Mouse (Mus musculus): ENCODE results near the gene Poglut1.
"Not testable (repeated sequence)": the region's sequence is repeated elsewhere in the genome, so short reads cannot be mapped to it uniquely, and the experiment has no call there.

The Poglut1 gene

GRCm38 (mm10) chr16:38536544-38537146 is 13.4 kb downstream of the Poglut1 start:
- DNase-seq (ENCODE audit: low read depth, low spot score): peak; percentile 44

GRCm38 (mm10) chr16:38526264-38526663 is 23.8 kb downstream of the Poglut1 start:
- no peak for DNase-seq (ENCODE audit: low read depth, low spot score)

- DNase-seq (ENCODE audit: low read depth, low spot score): peak; percentile 95
These were observed 27.7 kb downstream of the Poglut1 start, which contains the start of gene Timmdc1 for GRCm38 (mm10) chr16:38522129-38523084. Gene Timmdc1, minus strand, starts transcription at chr16:38522663.

GRCm38 (mm10) chr16:38521211-38521987 is 28.7 kb downstream of the Poglut1 start:
- DNase-seq (ENCODE audit: low read depth, low spot score): peak; percentile 23

- no peak for DNase-seq (ENCODE audit: low read depth, low spot score)
These were observed 30.9 kb downstream of the Poglut1 start for GRCm38 (mm10) chr16:38519140-38519539.

- no peak for DNase-seq (ENCODE audit: low read depth, low spot score)
These were observed 39.2 kb downstream of the Poglut1 start for GRCm38 (mm10) chr16:38510846-38511245.

GRCm38 (mm10) chr16:38506041-38506634 is 43.9 kb downstream of the Poglut1 start:
- DNase-seq (ENCODE audit: low read depth, low spot score): peak; percentile 74

- no peak for DNase-seq (ENCODE audit: low read depth, low spot score)
These were observed 46.5 kb downstream of the Poglut1 start for GRCm38 (mm10) chr16:38503528-38503927.

GRCm38 (mm10) chr16:38502469-38502868 is 47.6 kb downstream of the Poglut1 start:
- DNase-seq (ENCODE audit: low read depth, low spot score): no peak

- DNase-seq (ENCODE audit: low read depth, low spot score): no peak
These were observed 53.4 kb downstream of the Poglut1 start for GRCm38 (mm10) chr16:38496604-38497140.

- DNase-seq (ENCODE audit: low read depth, low spot score): no peak
These were observed 56.2 kb downstream of the Poglut1 start for GRCm38 (mm10) chr16:38493890-38494289.

GRCm38 (mm10) chr16:38492551-38492950 is 57.5 kb downstream of the Poglut1 start:
- DNase-seq (ENCODE audit: low read depth, low spot score): no peak

- DNase-seq (ENCODE audit: low read depth, low spot score): no peak
These were observed 66.3 kb downstream of the Poglut1 start for GRCm38 (mm10) chr16:38483582-38484309.

GRCm38 (mm10) chr16:38482780-38483562 is 67.1 kb downstream of the Poglut1 start:
- DNase-seq (ENCODE audit: low read depth, low spot score): peak; percentile 28

GRCm38 (mm10) chr16:38481327-38481726 is 68.7 kb downstream of the Poglut1 start:
- no peak for DNase-seq (ENCODE audit: low read depth, low spot score)

GRCm38 (mm10) chr16:38478296-38478695 is 71.8 kb downstream of the Poglut1 start:
- no peak for DNase-seq (ENCODE audit: low read depth, low spot score)

GRCm38 (mm10) chr16:38477241-38477608 is 72.8 kb downstream of the Poglut1 start:
- DNase-seq (ENCODE audit: low read depth, low spot score): not testable (repeated sequence)

GRCm38 (mm10) chr16:38476312-38477240 is 73.5 kb downstream of the Poglut1 start:
- peak; percentile 17 for DNase-seq (ENCODE audit: low read depth, low spot score)
